In genomic region chr4:109977148-109978067, GRCm38 (mm10) we compare ENCODE assay signal across 9 mouse cellular contexts. TPM values are rescaled to one million over a fixed set of nuclear protein-coding genes. Genes with fewer than 3 reads are reported as not detected.
DNase-seq lines count a peak whose midpoint lies in the region; ATAC-seq lines count a peak whose summit lies in the region.
"Had no signal": no experiment of that assay in that cellular context is flagged by ENCODE, and none has a peak within 500 bp of the region (broad histone marks: within the 10 kb centered on the region; RNA-seq: fewer than 3 reads in every experiment).

Gene Dmrta2 (plus strand): TSS chr4:109978053.

- under 1% methylated on average over 64 of the region's 64 CpGs for WGBS in embryonic facial prominence, embryonic 11.5 days
- WGBS in hindbrain, embryonic 16.5 days = under 1% methylated on average over 60 of the region's 64 CpGs
- under 1% methylated on average over 64 of the region's 64 CpGs for WGBS in midbrain, embryonic 13.5 days

- H3K27ac ChIP-seq in embryonic facial prominence, embryonic 11.5 days (replicated peaks; ENCODE audit: low read depth, low read length) = 0 out of 2 replicates have a peak within 1 kb of the TSS, but pooled peaks have one; percentile 7
- H3K27ac ChIP-seq in hindbrain, embryonic 16.5 days (ENCODE audit: low read depth, low read length) = no peak within 1 kb of the TSS
- H3K27ac ChIP-seq in midbrain, embryonic 13.5 days = peak within 1 kb of the TSS; percentile 68

- peak; percentile 91 for ATAC-seq in embryonic facial prominence, embryonic 11.5 days (replicated peaks; ENCODE audit: insufficient number of reproducible peaks, low FRiP score, low TSS enrichment, low read depth)
- peak; percentile 77 for ATAC-seq in hindbrain, embryonic 16.5 days
- ATAC-seq in midbrain, embryonic 13.5 days = peak; percentile 93

- H3K27me3 ChIP-seq in embryonic facial prominence, embryonic 11.5 days (ENCODE audit: control insufficient read depth, insufficient read depth, low read length) = peaks cover 74% of the 10 kb centered on the region
- peaks cover 69% of the 10 kb centered on the region for H3K27me3 ChIP-seq in hindbrain, embryonic 16.5 days (replicated peaks; ENCODE audit: control insufficient read depth, insufficient read depth, low read length)
- H3K27me3 ChIP-seq in midbrain, embryonic 13.5 days = peaks cover 99% of the 10 kb centered on the region
- H3K27me3 ChIP-seq: CH12.LX had no signal

- peak within 1 kb of the TSS; percentile 42 for H3K4me3 ChIP-seq in embryonic facial prominence, embryonic 11.5 days (ENCODE audit: low read depth, low read length)
- peak within 1 kb of the TSS; percentile 38 for H3K4me3 ChIP-seq in hindbrain, embryonic 16.5 days (ENCODE audit: low read length)
- peak within 1 kb of the TSS; percentile 45 for H3K4me3 ChIP-seq in midbrain, embryonic 13.5 days (replicated peaks)

- no peaks in the 10 kb centered on the region for H3K9me3 ChIP-seq in embryonic facial prominence, embryonic 11.5 days (replicated peaks; ENCODE audit: control insufficient read depth, low read length)
- H3K9me3 ChIP-seq in hindbrain, embryonic 16.5 days (ENCODE audit: control insufficient read depth, low read length) = peaks cover 4% of the 10 kb centered on the region; the same call in 1 of the 2 replicates
- no peaks in the 10 kb centered on the region for H3K9me3 ChIP-seq in midbrain, embryonic 13.5 days

- DNase-seq in adrenal gland, postnatal 10 days = peak; percentile 10
- DNase-seq in adrenal gland, adult 18-20 months (ENCODE audit: low spot score in 2 of 2) = no peak
- peak; percentile 91 for DNase-seq in 3134 (ENCODE audit: extremely low read depth, insufficient read length, low spot score)
- DNase-seq in embryonic facial prominence, embryonic 11.5 days (ENCODE audit: low spot score) = peak; percentile 84
- DNase-seq in cerebellum, adult 9-11 months = no peak
- no peak for DNase-seq in cerebellum, adult 11 months

- peaks cover 6% of the 10 kb centered on the region; the same call in 1 of the 2 replicates for H3K4me1 ChIP-seq in embryonic facial prominence, embryonic 11.5 days (ENCODE audit: control insufficient read depth, insufficient read depth, low read length)
- peaks cover 26% of the 10 kb centered on the region for H3K4me1 ChIP-seq in hindbrain, embryonic 16.5 days (ENCODE audit: control insufficient read depth, insufficient read depth, low read depth, low read length)
- peaks cover 45% of the 10 kb centered on the region for H3K4me1 ChIP-seq in midbrain, embryonic 13.5 days (replicated peaks)

- peak within 1 kb of the TSS; percentile 63 for H3K9ac ChIP-seq in embryonic facial prominence, embryonic 11.5 days (replicated peaks; ENCODE audit: low read length)
- no peak within 1 kb of the TSS for H3K9ac ChIP-seq in hindbrain, embryonic 16.5 days (ENCODE audit: low read depth, low read length)
- H3K9ac ChIP-seq in midbrain, embryonic 13.5 days (replicated peaks) = peak within 1 kb of the TSS; percentile 68

- H3K4me2 ChIP-seq in embryonic facial prominence, embryonic 11.5 days (ENCODE audit: low read depth, low read length) = peak within 1 kb of the TSS; percentile 67
- peak within 1 kb of the TSS; percentile 58 for H3K4me2 ChIP-seq in hindbrain, embryonic 16.5 days (ENCODE audit: low read length)
- H3K4me2 ChIP-seq in midbrain, embryonic 13.5 days (replicated peaks) = peak within 1 kb of the TSS; percentile 61

- H3K36me3 ChIP-seq in embryonic facial prominence, embryonic 11.5 days (replicated peaks; ENCODE audit: control insufficient read depth, insufficient read depth, low read depth, low read length) = no peaks in the 10 kb centered on the region
- H3K36me3 ChIP-seq in hindbrain, embryonic 16.5 days (ENCODE audit: control insufficient read depth, insufficient read depth, low read length) = no peaks in the 10 kb centered on the region
- no peaks in the 10 kb centered on the region for H3K36me3 ChIP-seq in midbrain, embryonic 13.5 days

RNA-seq across cellular contexts. Expression of gene Dmrta2, which starts in this region (rescaled TPM):
- total RNA-seq in adrenal gland, postnatal 10 days (2021) = under 1 TPM in 1 of 2 experiments, not detected in 1; 0.09 TPM
- under 1 TPM; 0.10 to 0.17 TPM for total RNA-seq in adrenal gland, adult 18-20 months (2021)
- 0.86 and 1.3 TPM in 2 replicates for polyA plus RNA-seq in embryonic facial prominence, embryonic 11.5 days (2014; fragmentation: Nextera tagmentation; extraction: Ambion mirVana)
- 0.05 and 0.19 TPM in 2 replicates for polyA plus RNA-seq in hindbrain, embryonic 16.5 days (2015; fragmentation: Nextera tagmentation; extraction: Ambion mirVana)
- polyA plus RNA-seq in midbrain, embryonic 13.5 days (2015; fragmentation: Nextera tagmentation; extraction: Ambion mirVana) = 1.2 and 2.0 TPM in 2 replicates

Comparison
In these comparisons a context has a peak if more than half of its experiments do, and no peak if none do; other contexts are left out.
1. Peak in DNase-seq in adrenal gland, postnatal 10 days; RNA of the gene not detected or under 1 TPM.
2. Peak in ATAC-seq, H3K4me3 ChIP-seq and H3K4me2 ChIP-seq in hindbrain, embryonic 16.5 days; RNA of the gene not detected or under 1 TPM.
3. DNase-seq: peak in 3134 (single experiment) and embryonic facial prominence, embryonic 11.5 days (single experiment); none in adrenal gland, adult 18-20 months (0 of 2), cerebellum, adult 9-11 months (single experiment) and cerebellum, adult 11 months (single experiment).
4. Peak in every context shown above with its lines, with median percentiles within 50 percentile points of each other: ATAC-seq, H3K4me2 ChIP-seq and H3K4me3 ChIP-seq.